ENCODE assay signal across 20 mouse cellular contexts in the genomic region with DNA sequence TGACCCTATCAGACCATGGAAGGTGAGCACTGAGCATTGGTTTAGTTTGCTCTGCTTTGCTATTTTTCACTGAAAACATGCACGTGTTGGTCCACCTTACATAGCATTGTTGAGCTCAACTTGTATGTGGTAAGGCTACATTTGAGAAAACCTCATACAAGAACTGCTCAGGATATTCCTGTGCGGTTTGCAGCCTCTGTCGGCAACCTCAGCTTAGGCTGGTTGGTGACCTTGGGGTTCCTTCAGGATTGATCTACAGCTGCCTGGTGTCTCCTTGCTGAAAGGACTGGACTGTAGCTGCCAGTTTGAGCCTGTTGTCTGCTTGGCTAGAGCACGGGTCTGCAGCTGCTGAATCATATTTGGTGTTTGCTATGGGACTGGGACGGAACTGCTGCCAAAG.
"Had no signal": no experiment of that assay in that cellular context is flagged by ENCODE, and none has a peak within 500 bp of the region (broad histone marks: within the 10 kb centered on the region; RNA-seq: fewer than 3 reads in every experiment).

No protein-coding gene starts in this region.

- H3K9me3 ChIP-seq: kidney, embryonic 15.5 days; liver, embryonic 13.5 days; neural tube, embryonic 12.5 days; neural tube, embryonic 15.5 days had no signal

- DNase-seq: kidney, postnatal 10 days; kidney, postnatal 36 days; layer of hippocampus, postnatal 36 days; liver, embryonic 13.5 days; lung, adult 2 months; lung, postnatal 14 days; lung, postnatal 4 days; midbrain, embryonic 14.5 days; right cerebral cortex, adult 18-20 months; right cerebral cortex, postnatal 14 days; right cerebral cortex, postnatal 4 days; thymus, adult 2 months; thymus, postnatal 14 days; thymus, postnatal 4 days had no signal

- H3K4me1 ChIP-seq: kidney, embryonic 15.5 days; liver, embryonic 13.5 days; neural tube, embryonic 12.5 days; neural tube, embryonic 15.5 days had no signal

- H3K27me3 ChIP-seq: kidney, embryonic 15.5 days; liver, embryonic 13.5 days; neural tube, embryonic 12.5 days; neural tube, embryonic 15.5 days had no signal

- H3K36me3 ChIP-seq: kidney, embryonic 15.5 days; liver, embryonic 13.5 days; neural tube, embryonic 12.5 days; neural tube, embryonic 15.5 days had no signal

- H3K4me3 ChIP-seq: kidney, embryonic 15.5 days; left cerebral cortex, adult 2 months; liver, embryonic 13.5 days; neural tube, embryonic 12.5 days; neural tube, embryonic 15.5 days had no signal

- H3K9ac ChIP-seq: kidney, embryonic 15.5 days; liver, embryonic 13.5 days; neural tube, embryonic 12.5 days; neural tube, embryonic 15.5 days had no signal

- H3K27ac ChIP-seq: kidney, embryonic 15.5 days; left cerebral cortex, adult 2 months; liver, embryonic 13.5 days; neural tube, embryonic 12.5 days; neural tube, embryonic 15.5 days; stomach, postnatal 0 days had no signal

- H3K4me2 ChIP-seq: kidney, embryonic 15.5 days; liver, embryonic 13.5 days; midbrain, embryonic 11.5 days; neural tube, embryonic 12.5 days; neural tube, embryonic 15.5 days had no signal
